In the genomic region with DNA sequence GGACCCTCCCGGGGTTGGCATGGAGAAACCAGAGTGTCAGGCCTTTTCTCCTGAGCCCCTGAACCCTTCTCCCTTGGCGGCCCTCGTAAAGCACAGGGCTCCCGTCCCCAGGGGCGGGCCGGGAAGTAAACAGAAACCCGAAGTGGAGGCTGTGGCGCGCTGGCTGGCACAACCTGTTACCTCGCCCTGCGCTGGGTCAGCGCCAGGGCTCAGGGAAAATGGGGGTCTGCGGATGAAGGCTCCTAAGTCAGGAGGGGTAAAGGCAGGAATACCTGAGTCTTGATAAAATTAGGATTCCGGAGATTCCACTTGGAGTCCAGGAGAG, we compare ENCODE assay signal across 1 mouse cellular context.
TF ChIP-seq lines count a peak whose summit lies in the region.

No protein-coding gene starts in this region.

TF ChIP-seq in CH12.LX, 34 proteins besides CTCF, POLR2A, EP300 and RAD21:
- TF ChIP-seq ZMIZ1 (IDR thresholded peaks at IDR 0.05; ENCODE audit: low read depth, low read length) (no peak), POLR2AphosphoS2 (IDR thresholded peaks at IDR 0.05; ENCODE audit: low read depth, low read length) (no peak), JUND (conservative IDR thresholded peaks at IDR 0.05; ENCODE audit: low read depth, low read length) (no peak), ZNF384 (IDR thresholded peaks at IDR 0.05; ENCODE audit: low read depth, low read length) (no peak), MEF2A (IDR thresholded peaks at IDR 0.05; ENCODE audit: borderline replicate concordance, low read depth, low read length) (no peak), USF1 (IDR thresholded peaks at IDR 0.05; ENCODE audit: low read depth, low read length) (no peak), PAX5 (IDR thresholded peaks at IDR 0.05; ENCODE audit: low read length) (no peak), E2F4 (IDR thresholded peaks at IDR 0.05; ENCODE audit: insufficient replicate concordance, low read depth, low read length) (no peak), KAT2A (IDR thresholded peaks at IDR 0.05; ENCODE audit: insufficient replicate concordance, low read length) (no peak), ELF1 (IDR thresholded peaks at IDR 0.05; ENCODE audit: low read depth, low read length) (no peak), HCFC1 (IDR thresholded peaks at IDR 0.05; ENCODE audit: low read depth, low read length) (no peak), ZKSCAN1 (IDR thresholded peaks at IDR 0.05; ENCODE audit: borderline replicate concordance, low read depth, low read length) (no peak), SMC3 (IDR thresholded peaks at IDR 0.05; ENCODE audit: low read depth, low read length) (no peak), UBTF (IDR thresholded peaks at IDR 0.05; ENCODE audit: low read depth, low read length) (no peak), IRF4 (IDR thresholded peaks at IDR 0.05; ENCODE audit: low read depth, low read length) (no peak), TBP (conservative IDR thresholded peaks at IDR 0.05; ENCODE audit: low read depth, low read length) (no peak)
TF ChIP-seq in CH12.LX: peak in this region for 0.
